Mouse (Mus musculus) liver, embryonic 16.5 days (tissue): Measurements from ENCODE around the gene Trio. TPM values are rescaled to one million over a fixed set of nuclear protein-coding genes. Genes with fewer than 3 reads are reported as not detected.
A peak's percentile ranks its signal among the peaks of the same experiment; 100 is the strongest.

Experiments
- ATAC-seq: fragments of 200-750 bp; cut with Nextera tagmentation; 2 replicates; pipeline ENCODE4 v1.8.0; 2017; ENCODE audit warnings: low read depth, mild to moderate bottlenecking, moderate number of reproducible peaks, moderate library complexity
- H3K27ac ChIP-seq: fragments of 300-500 bp; sonication (generic); 2 replicates; pipeline ENCODE4 v1.5.1; 2014; ENCODE audit warnings: mild to moderate bottlenecking, low read length
- H3K27me3 ChIP-seq: fragments of 300-500 bp; sonication (generic); 2 replicates; pipeline ENCODE4 v1.6.1; 2014; ENCODE audit warnings: low read depth, low read length, mixed read lengths; ENCODE audit not compliant: control insufficient read depth, insufficient read depth
- H3K36me3 ChIP-seq: fragments of 300-500 bp; sonication (generic); 2 replicates; pipeline ENCODE4 v1.6.1; 2014; ENCODE audit warnings: mild to moderate bottlenecking; ENCODE audit not compliant: control insufficient read depth, insufficient read depth
- H3K4me1 ChIP-seq: fragments of 300-500 bp; sonication (generic); 2 replicates; pipeline ENCODE4 v1.6.1; 2014; ENCODE audit warnings: low read depth, low read length, mixed read lengths; ENCODE audit not compliant: control insufficient read depth
- H3K4me2 ChIP-seq: fragments of 300-500 bp; sonication (generic); 2 replicates; pipeline ENCODE4 v1.6.1; 2014; ENCODE audit warnings: low read depth, low read length, mixed read lengths
- H3K4me3 ChIP-seq: fragments of 300-500 bp; sonication (generic); 2 replicates; pipeline ENCODE4 v1.5.1; 2014; ENCODE audit warnings: low read depth, mild to moderate bottlenecking, low read length
- H3K9ac ChIP-seq: fragments of 300-500 bp; sonication (generic); 2 replicates; pipeline ENCODE4 v1.6.1; 2014; ENCODE audit warnings: low read depth, low read length
- H3K9me3 ChIP-seq: fragments of 300-500 bp; sonication (generic); replicated peaks from 2 replicates; pipeline ENCODE4 v1.6.1; 2016; ENCODE audit warnings: low read length; ENCODE audit not compliant: control insufficient read depth
- WGBS: fragments of 180-500 bp; shearing (Covaris S2); extraction: QIAGEN DNeasy Blood & Tissue Kit; methylation state at CpG from one replicate; pipeline ENCODE4 v1.1.7; 2014; ENCODE audit not compliant: insufficient replicate concordance; 5-methylcytosine and 5-hydroxymethylcytosine counted together
- polyA plus RNA-seq: library from polyadenylated mRNA; unstranded; fragments of >200 nt; fragmentation: Nextera tagmentation; extraction: Ambion mirVana; gene quantifications from 2 replicates; pipeline ENCODE4 v1.2.1, GENCODE M21; 2015

Trio gene
- polyA plus RNA-seq, 1 experiment from 2014 or later: 3.2 TPM

- no peak overlapping the region for H3K9ac ChIP-seq
- peaks cover 8% of the 10 kb centered on the region for H3K4me1 ChIP-seq
- no peak overlapping the region for H3K27ac ChIP-seq
- H3K4me3 ChIP-seq: no peak overlapping the region
- no peaks in the 10 kb centered on the region for H3K9me3 ChIP-seq
- no peak for ATAC-seq
- no peak overlapping the region for H3K4me2 ChIP-seq
- 43% methylated on average over 6 of the region's 6 CpGs for WGBS
- H3K27me3 ChIP-seq: no peaks in the 10 kb centered on the region
- H3K36me3 ChIP-seq: no peaks in the 10 kb centered on the region
Measured at GRCm38 (mm10) chr15:27991892-27992593, 33.6 kb downstream of the Trio start.

- no peaks in the 10 kb centered on the region for H3K9me3 ChIP-seq
- no peaks in the 10 kb centered on the region for H3K27me3 ChIP-seq
- no peaks in the 10 kb centered on the region for H3K36me3 ChIP-seq
- 24% methylated on average over 17 of the region's 17 CpGs for WGBS
- no peak overlapping the region for H3K27ac ChIP-seq
- H3K9ac ChIP-seq: no peak overlapping the region
- no peak overlapping the region for H3K4me3 ChIP-seq
- no peak for ATAC-seq
- H3K4me2 ChIP-seq: no peak overlapping the region
- peaks cover 8% of the 10 kb centered on the region for H3K4me1 ChIP-seq
Measured at GRCm38 (mm10) chr15:27991066-27991701, 34.5 kb downstream of the Trio start.

- no peaks in the 10 kb centered on the region for H3K9me3 ChIP-seq
- no peak overlapping the region for H3K4me3 ChIP-seq
- ATAC-seq: 0 out of 2 replicates have a peak, but pooled peaks have one; percentile 19
- H3K36me3 ChIP-seq: no peaks in the 10 kb centered on the region
- no peak overlapping the region for H3K9ac ChIP-seq
- WGBS: 17% methylated on average over 7 of the region's 7 CpGs
- no peak overlapping the region for H3K4me2 ChIP-seq
- H3K4me1 ChIP-seq: peaks cover 8% of the 10 kb centered on the region
- H3K27me3 ChIP-seq: no peaks in the 10 kb centered on the region
- H3K27ac ChIP-seq: no peak overlapping the region
Measured at GRCm38 (mm10) chr15:27987979-27988378, 37.7 kb downstream of the Trio start.

GRCm38 (mm10) chr15:27984881-27985280 is 40.8 kb downstream of the Trio start:
- 0 out of 2 replicates have a peak, but pooled peaks have one; percentile 43 for ATAC-seq
- H3K36me3 ChIP-seq: no peaks in the 10 kb centered on the region
- H3K4me1 ChIP-seq: no peaks in the 10 kb centered on the region; the same call in 1 of the 2 replicates
- H3K27ac ChIP-seq: no peak overlapping the region
- H3K9ac ChIP-seq: no peak overlapping the region
- 24% methylated on average over 2 of the region's 2 CpGs for WGBS
- H3K4me2 ChIP-seq: no peak overlapping the region
- H3K27me3 ChIP-seq: no peaks in the 10 kb centered on the region
- no peaks in the 10 kb centered on the region for H3K9me3 ChIP-seq
- H3K4me3 ChIP-seq: no peak overlapping the region

- Histone ChIP-seq H3K4me2 (no peak overlapping the region), H3K27me3 (no peaks in the 10 kb centered on the region), H3K36me3 (no peaks in the 10 kb centered on the region), H3K9ac (no peak overlapping the region), H3K27ac (no peak overlapping the region), H3K9me3 (no peaks in the 10 kb centered on the region), H3K4me3 (no peak overlapping the region), H3K4me1 (no peaks in the 10 kb centered on the region; the same call in 1 of the 2 replicates)
- ATAC-seq: 0 out of 2 replicates have a peak, but pooled peaks have one; percentile 24
- WGBS: 44% methylated on average over 13 of the region's 13 CpGs
Measured at GRCm38 (mm10) chr15:27981764-27982500, 43.7 kb downstream of the Trio start.

GRCm38 (mm10) chr15:27981258-27981657 is 44.4 kb downstream of the Trio start:
- no peak for ATAC-seq
- Histone ChIP-seq H3K36me3 (no peaks in the 10 kb centered on the region), H3K9ac (no peak overlapping the region), H3K4me2 (no peak overlapping the region), H3K9me3 (no peaks in the 10 kb centered on the region), H3K4me1 (no peaks in the 10 kb centered on the region; the same call in 1 of the 2 replicates), H3K4me3 (no peak overlapping the region), H3K27me3 (no peaks in the 10 kb centered on the region), H3K27ac (no peak overlapping the region)
- WGBS: 44% methylated on average over 3 of the region's 3 CpGs

- Histone ChIP-seq H3K9ac (no peak overlapping the region), H3K27me3 (no peaks in the 10 kb centered on the region), H3K27ac (no peak overlapping the region), H3K4me1 (no peaks in the 10 kb centered on the region; the same call in 1 of the 2 replicates), H3K36me3 (0 out of 2 replicates have a peak, but pooled peaks cover under 1% of the 10 kb centered on the region), H3K4me3 (no peak overlapping the region), H3K4me2 (no peak overlapping the region), H3K9me3 (no peaks in the 10 kb centered on the region; the same call in none of the 2 replicates)
- 73% methylated on average over 13 of the region's 13 CpGs for WGBS
- peak; percentile 62 for ATAC-seq
Measured at GRCm38 (mm10) chr15:27980436-27980835, 45.2 kb downstream of the Trio start.

- H3K4me1 ChIP-seq: no peaks in the 10 kb centered on the region; the same call in 1 of the 2 replicates
- 0 out of 2 replicates have a peak, but pooled peaks cover 2% of the 10 kb centered on the region for H3K36me3 ChIP-seq
- WGBS: 19% methylated on average over 4 of the region's 4 CpGs
- peak; percentile 62; the same call in 1 of the 2 replicates for ATAC-seq
- H3K27me3 ChIP-seq: no peaks in the 10 kb centered on the region
- no peak overlapping the region for H3K27ac ChIP-seq
- H3K9ac ChIP-seq: no peak overlapping the region
- no peak overlapping the region for H3K4me2 ChIP-seq
- no peaks in the 10 kb centered on the region; the same call in none of the 2 replicates for H3K9me3 ChIP-seq
- no peak overlapping the region for H3K4me3 ChIP-seq
Measured at GRCm38 (mm10) chr15:27976950-27977349, 48.7 kb downstream of the Trio start.
